Mouse (Mus musculus) kidney, adult 18-20 months (tissue): ENCODE data around the gene Slco4a1.
A peak's percentile ranks its signal among the peaks of the same experiment; 100 is the strongest.

Experiments used
- DNase-seq: peaks from one replicate; pipeline ENCODE4 v3.0.0; 2021

Gene Slco4a1

GRCm38 (mm10) chr2:180449007-180449406, 7.0 kb upstream of the Slco4a1 start:
- no peak for DNase-seq

DNA sequence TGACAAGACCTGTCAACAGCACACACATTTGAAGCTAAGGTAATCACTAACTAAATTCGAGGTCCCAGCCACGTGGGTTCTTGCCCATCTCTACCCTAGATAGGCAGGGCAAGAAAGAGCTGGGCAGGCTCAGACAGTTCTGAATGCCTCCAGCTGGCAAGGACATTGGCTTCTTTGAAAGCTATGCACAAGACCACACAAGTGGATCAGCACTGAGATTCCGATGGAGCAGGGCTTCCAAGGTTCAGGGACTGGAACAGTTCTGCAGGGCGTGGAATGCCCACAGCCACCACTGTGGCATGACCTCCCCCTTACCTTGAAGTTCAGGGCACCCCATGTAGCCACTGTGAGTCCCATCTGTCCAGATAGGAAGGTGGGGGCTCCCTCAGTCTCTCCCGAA, 5.5 kb upstream of the Slco4a1 start:
- DNase-seq: no peak

- DNase-seq: no peak
These were observed 660 bp downstream of the Slco4a1 start for GRCm38 (mm10) chr2:180456705-180457104.

DNA sequence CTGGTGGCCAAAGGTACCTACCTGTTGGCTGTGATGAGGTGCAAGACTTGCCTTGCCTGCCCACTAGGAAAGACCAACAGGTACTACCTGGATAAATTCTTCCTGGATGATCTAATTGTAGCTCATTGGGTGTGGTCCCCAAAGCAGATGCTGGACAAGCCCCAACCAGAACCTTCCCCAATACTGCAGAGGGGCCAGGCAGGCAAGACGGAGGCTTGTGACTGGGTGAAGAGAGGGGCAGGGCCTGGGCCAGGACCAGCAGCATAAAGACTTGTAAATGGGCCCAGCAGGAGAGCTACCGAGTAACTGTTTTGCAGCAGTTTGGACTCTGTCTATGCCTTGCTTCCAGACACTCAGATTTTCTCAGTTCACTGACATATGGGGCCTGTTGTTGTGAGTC, 1.6 kb downstream of the Slco4a1 start:
- no peak for DNase-seq

GRCm38 (mm10) chr2:180459437-180459836, 3.4 kb downstream of the Slco4a1 start:
- DNase-seq: no peak

DNA sequence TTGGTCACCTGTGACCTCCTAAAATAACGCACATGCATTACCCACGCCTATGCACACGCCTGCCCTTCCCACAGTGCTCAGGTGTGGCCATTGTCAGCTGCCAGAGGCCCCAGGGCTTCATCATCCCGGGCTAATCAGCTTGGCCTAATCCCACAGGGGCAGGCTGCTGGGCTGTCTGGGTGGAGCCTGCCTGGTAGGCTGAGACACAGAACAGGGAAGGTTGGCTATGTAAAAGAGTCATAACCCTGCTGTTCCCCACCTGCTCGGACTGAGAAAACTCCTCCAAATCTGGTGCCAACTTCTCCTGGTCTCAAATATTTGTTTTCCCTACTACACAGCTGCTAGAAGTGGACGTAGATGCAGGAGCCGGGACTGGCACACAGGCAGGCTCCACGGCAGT, 4.8 kb downstream of the Slco4a1 start:
- DNase-seq: no peak

DNA sequence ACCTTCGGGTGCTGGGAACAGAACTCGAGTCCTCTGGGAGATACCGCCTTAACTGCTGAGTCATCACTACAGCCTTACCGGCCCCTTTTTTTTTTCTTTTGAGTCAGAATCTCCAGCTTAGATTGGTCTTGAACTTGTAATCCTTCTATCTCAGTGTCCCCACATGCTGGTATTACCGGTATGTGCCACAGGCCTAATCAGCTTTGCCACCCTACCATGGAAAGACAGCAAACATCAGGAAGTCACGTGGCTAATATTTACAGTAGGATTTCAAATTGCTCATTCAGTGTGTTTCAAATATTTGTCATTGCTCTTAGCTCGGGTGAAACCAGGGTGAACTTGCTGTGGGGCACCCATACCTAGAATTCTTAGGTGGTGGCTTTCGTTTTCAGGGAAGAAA, 6.5 kb downstream of the Slco4a1 start:
- DNase-seq: no peak

DNA sequence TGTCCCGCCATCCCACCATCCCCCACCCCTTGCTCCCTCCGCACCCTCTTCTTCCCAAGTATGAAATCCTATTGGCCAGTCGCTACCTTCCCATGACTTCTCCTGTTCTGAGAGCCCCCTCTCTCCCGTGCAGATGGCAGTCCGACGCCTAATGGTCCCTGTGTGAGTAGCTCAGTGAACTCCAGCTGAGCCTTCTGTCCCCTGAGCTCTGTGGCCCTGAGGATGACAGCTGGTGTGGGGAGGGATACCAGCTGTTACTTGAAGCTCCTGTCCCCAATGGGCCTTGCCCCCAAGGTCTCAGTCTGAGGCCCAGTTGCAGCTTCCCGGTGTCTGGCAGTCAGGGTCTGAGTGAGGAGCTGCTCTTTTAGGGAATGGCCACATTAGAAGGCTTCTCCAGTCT, 10.5 kb downstream of the Slco4a1 start:
- DNase-seq: no peak

DNA sequence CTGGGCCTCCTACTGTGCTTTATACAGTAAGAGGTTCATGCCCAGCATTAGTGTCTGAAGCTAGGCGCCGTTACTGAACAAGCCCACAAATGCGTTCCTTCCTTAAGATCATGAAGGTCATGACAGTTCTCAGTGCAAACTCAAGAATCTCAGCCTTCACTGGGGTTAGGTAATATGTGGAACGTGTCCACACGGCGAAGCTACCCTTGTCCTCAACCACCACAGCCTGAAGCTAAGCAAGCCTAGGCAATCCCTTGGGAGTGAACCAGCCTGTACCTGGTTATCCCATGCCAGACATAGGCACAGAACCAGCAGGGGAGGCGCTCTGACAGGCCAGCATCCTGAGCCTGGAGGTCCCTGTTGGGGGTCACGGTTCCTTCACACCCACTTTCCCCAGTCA, 12.8 kb downstream of the Slco4a1 start:
- no peak for DNase-seq

DNA sequence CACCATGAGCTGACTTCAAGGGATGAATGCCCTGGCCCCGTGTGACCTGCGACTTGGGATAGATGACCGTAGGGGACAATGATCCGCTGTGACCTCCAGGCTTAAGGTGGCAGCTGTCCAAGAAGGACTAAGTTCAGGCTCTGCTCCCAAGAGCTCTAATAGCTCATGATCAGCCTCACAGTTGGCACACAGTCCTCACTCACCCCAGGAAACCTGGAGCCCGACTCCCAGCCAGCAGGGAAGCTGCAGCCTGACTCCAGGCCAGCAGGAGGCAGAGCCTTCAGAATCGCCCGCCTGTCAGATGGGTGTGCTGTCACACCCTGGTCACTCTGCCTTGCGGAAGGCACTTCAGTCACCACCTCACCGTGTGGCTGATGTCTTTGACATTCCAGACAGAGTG, 13.7 kb downstream of the Slco4a1 start:
- peak; percentile 52 for DNase-seq

- peak; percentile 34 for DNase-seq
These were observed 16.4 kb downstream of the Slco4a1 start for GRCm38 (mm10) chr2:180472306-180473079.

DNA sequence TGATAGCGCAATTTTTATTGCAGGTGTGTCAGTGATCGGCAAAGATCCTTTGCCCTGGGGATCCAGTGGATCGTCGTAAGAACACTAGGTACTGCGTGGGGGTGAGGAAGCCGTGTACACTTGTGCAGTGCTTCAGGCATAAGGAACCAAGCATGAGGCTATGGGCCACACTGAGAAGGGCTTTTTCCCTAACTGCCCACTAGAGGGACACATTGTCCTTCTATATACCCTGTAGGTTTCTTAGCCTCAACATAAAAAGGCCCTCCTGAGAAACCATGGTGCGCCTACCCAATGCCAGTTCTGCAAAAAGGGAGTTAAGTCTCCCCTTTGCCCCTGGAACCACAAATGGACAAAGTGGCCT, 17.0 kb downstream of the Slco4a1 start:
- DNase-seq: no peak

DNA sequence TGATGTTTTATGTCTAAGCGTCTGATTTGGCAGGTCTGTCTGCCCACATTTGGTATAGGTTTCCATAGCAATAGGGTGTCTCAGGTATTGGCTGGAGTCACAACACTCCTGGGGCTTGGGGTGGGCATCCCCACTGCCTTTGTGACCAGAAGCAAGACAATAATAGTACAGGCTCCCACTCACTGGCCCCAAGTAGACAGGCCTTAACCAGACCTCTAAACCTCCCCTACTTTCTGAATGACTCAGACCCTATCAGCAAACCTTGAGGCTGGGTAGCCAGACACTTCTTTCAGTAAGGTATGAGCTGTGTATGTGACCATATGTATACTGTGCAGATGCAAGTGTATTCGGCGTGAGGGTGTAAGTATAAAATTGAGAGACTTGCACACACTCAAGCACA, 18.8 kb downstream of the Slco4a1 start:
- no peak for DNase-seq

- DNase-seq: no peak
These were observed 26.2 kb downstream of the Slco4a1 start for GRCm38 (mm10) chr2:180482274-180482673.

DNA sequence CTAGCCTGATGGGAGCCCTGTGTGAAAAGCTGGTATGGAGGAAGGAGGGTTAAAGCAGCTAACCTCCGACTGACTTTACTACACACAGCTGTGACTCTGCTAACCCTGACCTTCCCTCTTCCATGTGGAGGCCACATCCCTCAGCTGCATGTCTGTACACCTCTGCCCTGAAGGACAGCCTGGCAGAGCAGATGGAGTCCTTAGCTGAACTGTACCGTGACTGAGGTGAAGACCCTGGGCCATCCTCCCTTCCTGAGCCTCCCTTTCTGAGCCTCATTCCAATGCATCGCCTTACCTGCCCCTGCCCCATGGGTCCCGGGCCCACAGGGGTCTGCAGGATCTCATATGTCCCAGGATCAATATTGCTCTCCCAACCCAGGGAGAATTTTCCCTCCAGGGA, 28.8 kb downstream of the Slco4a1 start:
- no peak for DNase-seq

DNA sequence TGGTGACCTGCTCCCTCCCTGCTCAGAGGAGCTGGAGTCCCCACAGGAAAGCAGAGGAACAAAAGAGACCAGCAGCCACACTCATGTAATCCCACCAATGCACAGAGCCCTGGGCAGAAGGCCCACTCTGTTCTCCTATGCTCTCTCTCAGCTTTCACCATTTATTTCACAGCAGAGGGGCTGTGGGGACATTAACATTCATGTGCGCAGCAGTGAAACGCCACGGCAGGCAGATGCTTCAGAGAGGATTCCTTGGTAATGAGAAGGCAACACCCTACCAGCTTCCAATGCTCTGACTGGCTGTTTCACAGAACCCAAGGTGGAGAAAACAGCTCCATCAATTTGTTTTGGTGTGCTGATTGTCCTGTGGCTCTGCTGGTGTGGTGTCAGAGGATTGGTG, 29.3 kb downstream of the Slco4a1 start:
- DNase-seq: no peak

DNA sequence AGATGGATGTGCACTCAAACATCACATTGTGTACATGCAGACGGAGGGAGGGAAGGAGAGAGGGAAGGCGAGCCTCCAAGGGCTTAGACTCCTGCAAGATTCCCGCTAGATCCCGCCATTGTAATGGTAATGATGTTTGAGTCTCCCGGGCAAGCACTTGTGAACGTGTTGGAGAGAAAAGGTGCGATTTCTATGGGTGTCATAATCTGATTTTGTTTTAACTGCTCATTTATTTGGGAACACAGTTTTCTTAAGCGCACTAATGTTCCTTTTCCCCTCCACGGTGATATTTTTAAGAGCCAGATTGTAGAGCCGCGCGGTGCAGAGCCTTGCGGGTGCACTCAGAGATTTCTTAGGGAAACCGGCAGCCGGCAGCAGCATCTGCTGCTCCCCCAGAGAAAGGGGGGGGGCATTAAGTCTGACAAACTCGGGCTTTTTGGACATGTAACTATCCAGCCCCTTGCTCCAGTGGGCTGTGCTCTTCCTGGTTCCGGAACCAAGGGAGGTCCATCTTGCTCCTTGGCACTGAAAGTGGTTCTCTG, 32.2 kb downstream of the Slco4a1 start:
- no peak for DNase-seq

- DNase-seq: no peak
These were observed 39.9 kb downstream of the Slco4a1 start for GRCm38 (mm10) chr2:180495906-180496305.

DNA sequence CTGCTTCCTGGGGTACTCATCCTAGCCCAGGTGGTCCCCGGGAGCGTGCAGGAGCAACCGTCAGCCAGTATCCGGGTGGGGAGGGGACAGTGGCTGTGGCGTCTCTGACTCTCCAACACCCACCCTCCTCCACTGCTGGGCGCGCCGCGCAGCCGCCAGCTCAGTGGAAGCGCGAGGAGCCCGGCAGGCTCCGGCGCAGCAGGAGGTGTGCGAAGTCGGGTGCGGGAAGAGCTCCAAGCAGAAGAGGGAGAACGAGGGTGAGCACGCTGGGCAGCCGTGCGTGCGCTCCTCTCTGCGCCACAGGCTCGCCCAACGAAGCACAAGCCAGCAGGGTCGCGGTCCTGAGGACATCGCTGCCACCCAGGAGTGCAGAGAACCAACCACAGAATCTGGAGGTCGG, 43.7 kb downstream of the Slco4a1 start, which contains the start of gene Ntsr1:
Gene Ntsr1 (plus strand): TSS at position 236 of the 400 bp plus-strand sequence.
- DNase-seq: no peak

DNA sequence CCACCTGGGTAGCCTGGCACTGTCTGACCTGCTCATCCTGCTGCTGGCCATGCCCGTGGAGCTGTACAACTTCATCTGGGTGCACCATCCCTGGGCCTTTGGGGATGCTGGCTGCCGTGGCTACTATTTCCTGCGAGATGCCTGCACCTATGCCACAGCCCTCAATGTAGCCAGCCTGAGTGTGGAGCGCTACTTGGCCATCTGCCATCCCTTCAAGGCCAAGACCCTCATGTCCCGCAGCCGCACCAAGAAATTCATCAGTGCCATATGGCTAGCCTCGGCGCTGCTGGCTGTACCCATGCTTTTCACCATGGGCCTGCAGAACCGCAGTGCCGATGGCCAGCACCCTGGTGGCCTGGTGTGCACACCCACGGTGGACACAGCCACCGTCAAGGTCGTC, 44.7 kb downstream of the Slco4a1 start:
- no peak for DNase-seq

DNA sequence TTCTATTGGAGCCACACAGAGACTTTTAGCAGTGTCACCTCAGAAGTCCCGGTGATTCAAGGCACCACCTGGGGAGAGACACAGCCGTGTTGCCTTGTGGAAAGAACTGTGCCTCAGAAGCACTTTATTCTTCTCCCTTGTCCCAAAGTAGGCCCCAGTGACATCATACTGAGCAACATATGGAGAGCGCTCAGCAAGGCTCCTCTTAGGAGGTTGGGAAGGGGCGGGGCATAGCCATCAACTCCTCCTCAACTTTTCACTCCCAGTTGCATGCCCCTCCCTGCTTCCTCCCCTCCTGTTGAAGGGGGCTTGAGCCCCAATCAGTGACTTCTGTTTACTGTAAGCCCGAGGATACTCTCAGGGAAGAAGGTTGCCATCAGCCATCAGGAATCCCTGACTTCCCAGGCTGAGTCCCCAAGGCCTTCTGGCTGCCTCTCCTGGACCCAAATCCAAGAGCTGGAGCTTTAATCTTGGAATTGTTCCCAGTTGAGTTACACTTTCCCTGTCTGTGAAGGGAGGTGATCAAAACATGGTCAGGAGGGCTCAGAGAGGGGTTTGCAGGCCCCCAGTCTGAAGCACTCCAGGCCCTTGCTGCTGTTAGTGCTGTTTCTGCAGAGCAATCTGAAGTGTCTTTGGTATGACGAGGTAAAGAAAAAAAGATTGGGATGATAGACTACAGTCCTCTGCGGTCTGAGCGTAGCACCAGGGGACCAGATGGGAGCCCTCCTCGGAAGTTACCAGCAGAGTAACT, 45.3 kb downstream of the Slco4a1 start:
- no peak for DNase-seq

- DNase-seq: no peak
These were observed 50.2 kb downstream of the Slco4a1 start for GRCm38 (mm10) chr2:180506281-180506680.

DNA sequence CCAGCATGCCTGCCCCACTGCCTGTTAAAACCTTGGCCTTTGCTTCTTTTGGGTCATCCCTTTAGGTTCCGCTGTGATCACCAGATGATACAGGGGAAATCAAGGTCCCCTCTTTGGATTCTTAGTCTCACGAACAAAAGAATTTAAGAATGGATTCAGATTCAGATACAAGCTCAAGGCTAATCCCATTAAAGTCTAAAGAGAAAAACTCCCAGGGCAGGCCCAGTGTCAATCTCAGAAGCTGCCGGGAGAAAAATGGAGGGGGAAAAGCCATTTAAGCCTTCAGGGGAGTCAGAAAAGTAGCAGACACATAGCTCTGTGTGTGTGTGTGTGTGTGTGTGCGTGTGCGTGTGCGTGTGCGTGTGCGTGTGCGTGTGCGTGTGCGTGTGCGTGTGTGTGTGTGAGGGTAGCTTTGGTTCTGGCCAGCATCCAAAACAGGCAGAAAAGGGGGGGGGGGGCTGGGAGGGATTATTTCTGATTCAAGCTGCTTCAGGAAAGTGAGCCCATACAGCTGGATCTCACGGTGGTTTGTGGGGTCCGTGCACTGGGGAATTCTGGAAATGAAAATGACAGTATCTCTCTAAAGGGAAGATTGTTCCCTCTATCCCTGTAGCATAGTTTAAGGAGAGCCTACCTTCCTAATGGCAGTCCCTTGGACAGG, 52.5 kb downstream of the Slco4a1 start:
- DNase-seq: no peak

- DNase-seq: no peak
These were observed 54.8 kb downstream of the Slco4a1 start for GRCm38 (mm10) chr2:180510867-180511266.
